Mouse (Mus musculus) embryonic fibroblast, embryonic 13.5 days (primary cell): ENCODE data around the gene Cap2.

Experiments
- CTCF ChIP-seq: IDR thresholded peaks from 2 replicates; pipeline ENCODE4 v1.5.1; 2011; ENCODE audit warnings: mild to moderate bottlenecking, control low read depth, low read length, moderate library complexity, borderline replicate concordance; ENCODE audit not compliant: insufficient read depth
- POLR2A ChIP-seq: IDR thresholded peaks from 2 replicates; pipeline ENCODE4 v1.6.1; 2011; ENCODE audit warnings: low read depth, mild to moderate bottlenecking, control low read depth, low read length, moderate library complexity

DNA sequence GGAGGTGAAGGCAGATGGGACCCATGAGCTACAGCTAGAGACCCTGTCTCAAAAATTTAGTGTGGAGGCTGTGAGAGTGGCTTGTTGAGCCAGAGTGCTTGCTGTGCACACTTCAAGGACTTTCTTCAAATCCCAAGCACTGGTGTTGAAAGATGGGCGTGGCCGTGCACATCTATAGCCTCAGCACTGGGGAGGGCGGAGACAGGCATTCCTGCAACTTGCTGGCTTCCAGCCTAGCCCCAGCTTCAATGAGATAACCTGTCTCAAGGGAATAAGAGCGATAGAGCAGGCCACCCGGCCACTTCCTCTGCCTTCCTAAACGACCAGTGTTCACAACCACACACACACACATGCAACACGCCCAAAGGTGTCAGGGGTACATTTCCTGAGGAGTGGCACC lies 14.5 kb downstream of the Cap2 start:
- TF ChIP-seq CTCF = no peak
- TF ChIP-seq POLR2A = no peak
